Mouse (Mus musculus) heart, embryonic 12.5 days (tissue): ENCODE measurements around the gene Oaz1. TPM values are rescaled to one million over a fixed set of nuclear protein-coding genes. Genes with fewer than 3 reads are reported as not detected.

Experiments used
- ATAC-seq: fragments of 200-750 bp; cut with Nextera tagmentation; 2 replicates; pipeline ENCODE4 v1.8.0; 2017; ENCODE audit warnings: moderate TSS enrichment, moderate library complexity; ENCODE audit not compliant: insufficient number of reproducible peaks, low FRiP score
- H3K27ac ChIP-seq: fragments of 300-500 bp; sonication (generic); 2 replicates; pipeline ENCODE4 v1.5.1; 2016; ENCODE audit warnings: mild to moderate bottlenecking, moderate library complexity; ENCODE audit not compliant: poor library complexity, severe bottlenecking
- H3K27me3 ChIP-seq: fragments of 300-500 bp; sonication (generic); replicated peaks from 2 replicates; pipeline ENCODE4 v1.6.1; 2016; ENCODE audit warnings: mild to moderate bottlenecking, moderate library complexity
- H3K36me3 ChIP-seq: fragments of 300-500 bp; sonication (generic); 2 replicates; pipeline ENCODE4 v1.6.1; 2016; ENCODE audit warnings: mild to moderate bottlenecking, moderate library complexity
- H3K4me1 ChIP-seq: fragments of 300-500 bp; sonication (generic); replicated peaks from 2 replicates; pipeline ENCODE4 v1.6.1; 2016; ENCODE audit warnings: mild to moderate bottlenecking
- H3K4me2 ChIP-seq: fragments of 300-500 bp; sonication (generic); 2 replicates; pipeline ENCODE4 v1.6.1; 2016; ENCODE audit warnings: mild to moderate bottlenecking, moderate library complexity
- H3K4me3 ChIP-seq: fragments of 300-500 bp; sonication (generic); 2 replicates; pipeline ENCODE4 v1.5.1; 2016; ENCODE audit warnings: mild to moderate bottlenecking
- H3K9ac ChIP-seq: fragments of 300-500 bp; sonication (generic); 2 replicates; pipeline ENCODE4 v1.6.1; 2016; ENCODE audit warnings: mild to moderate bottlenecking, moderate library complexity
- H3K9me3 ChIP-seq: fragments of 300-500 bp; sonication (generic); replicated peaks from 2 replicates; pipeline ENCODE4 v1.6.1; 2016; ENCODE audit warnings: mild to moderate bottlenecking, moderate library complexity
- WGBS: fragments of 180-500 bp; shearing (Covaris S2); methylation state at CpG from one replicate; pipeline ENCODE4 v1.1.7; 2016; 5-methylcytosine and 5-hydroxymethylcytosine counted together
- microRNA counts: library from miRNA; unstranded; fragments of <30 nt; microRNA quantifications from one replicate; lab custom pipeline; 2017
- microRNA-seq: library from miRNA; unstranded; fragments of <30 nt; microRNA quantifications from one replicate; pipeline ENCODE4, GENCODE M21; 2017
- polyA plus RNA-seq: library from polyadenylated mRNA; unstranded; fragments of >200 nt; fragmentation: Nextera tagmentation; extraction: Ambion mirVana; gene quantifications from 2 replicates; pipeline ENCODE4 v1.2.1, GENCODE M21; 2016

The Oaz1 gene
- polyA plus RNA-seq, 1 experiment from 2014 or later = 1,577 TPM

- Histone ChIP-seq H3K9ac (0 out of 2 replicates have a peak overlapping the region, but pooled peaks have one; percentile 33), H3K27ac (no peak overlapping the region), H3K4me3 (no peak overlapping the region), H3K9me3 (no peaks in the 10 kb centered on the region), H3K4me1 (peaks cover 15% of the 10 kb centered on the region), H3K4me2 (no peak overlapping the region), H3K36me3 (no peaks in the 10 kb centered on the region), H3K27me3 (peaks cover 14% of the 10 kb centered on the region)
- 29% methylated on average over 3 of the region's 3 CpGs for WGBS
- no peak for ATAC-seq
Measured at GRCm38 (mm10) chr10:80876594-80876993, 50.1 kb downstream of the Oaz1 start.

MicroRNAs encoded within 50 kb of the gene (microRNA counts, 519-probe panel; counts per million panel counts)
- not detected for microRNA mmu-miR-1982 (lab: Ali Mortazavi, UCI)

Small RNA genes lying within 50 kb of the gene (microRNA-seq; reads per million reads assigned to microRNA genes)
- gene Mir1982 = 2.6 reads per million, percentile 3 among the genes with 10 or more reads in this experiment

Other genes starting within 250 kb of the Oaz1 start
- gene Klf16, start 249.3 kb upstream of the Oaz1 start, polyA plus RNA-seq = 7.9 and 8.5 TPM in 2 replicates
- 99.4 and 105 TPM in 2 replicates for gene Abhd17a, start 236.3 kb upstream of the Oaz1 start, polyA plus RNA-seq
- gene Scamp4, start 223.8 kb upstream of the Oaz1 start, polyA plus RNA-seq = 67.4 and 70.0 TPM in 2 replicates
- gene Adat3, start 223.8 kb upstream of the Oaz1 start, polyA plus RNA-seq = 3.5 and 4.1 TPM in 2 replicates
- 2.4 and 2.6 TPM in 2 replicates for gene Gm49322, start 220.6 kb upstream of the Oaz1 start, polyA plus RNA-seq
- 131 and 136 TPM in 2 replicates for gene Csnk1g2, start 203.8 kb upstream of the Oaz1 start, polyA plus RNA-seq
- 64.9 and 65.7 TPM in 2 replicates for gene Btbd2, start 169.6 kb upstream of the Oaz1 start, polyA plus RNA-seq
- 99.6 and 102 TPM in 2 replicates for gene Mknk2, start 148.5 kb upstream of the Oaz1 start, polyA plus RNA-seq
- 34.8 and 38.1 TPM in 2 replicates for gene Mob3a, start 124.7 kb upstream of the Oaz1 start, polyA plus RNA-seq
- gene Izumo4, start 124.5 kb upstream of the Oaz1 start, polyA plus RNA-seq = 13.2 and 18.4 TPM in 2 replicates
- gene Ap3d1, start 84.4 kb upstream of the Oaz1 start, polyA plus RNA-seq = 56.5 and 58.9 TPM in 2 replicates
- gene Dot1l, start 71.5 kb upstream of the Oaz1 start, polyA plus RNA-seq = 25.7 and 30.9 TPM in 2 replicates
- 51.2 and 58.3 TPM in 2 replicates for gene Sf3a2, start 28.5 kb upstream of the Oaz1 start, polyA plus RNA-seq
- gene Plekhj1, start 28.0 kb upstream of the Oaz1 start, polyA plus RNA-seq = 82.4 and 83.2 TPM in 2 replicates
- gene Amh, start 21.4 kb upstream of the Oaz1 start, polyA plus RNA-seq = 0.14 and 0.23 TPM in 2 replicates
- 6.1 and 6.7 TPM in 2 replicates for gene Jsrp1, start 13.2 kb upstream of the Oaz1 start, polyA plus RNA-seq
- 0.46 and 0.54 TPM in 2 replicates for gene Lingo3, start 17.4 kb downstream of the Oaz1 start, polyA plus RNA-seq
- 177 and 182 TPM in 2 replicates for gene Lsm7, start 28.6 kb downstream of the Oaz1 start, polyA plus RNA-seq
- 34.8 and 35.2 TPM in 2 replicates for gene Sppl2b, start 28.6 kb downstream of the Oaz1 start, polyA plus RNA-seq
- gene Tmprss9, start 45.2 kb downstream of the Oaz1 start, polyA plus RNA-seq = not detected in 2 replicates
- 285 and 293 TPM in 2 replicates for gene Timm13, start 74.3 kb downstream of the Oaz1 start, polyA plus RNA-seq
- 34.3 and 35.3 TPM in 2 replicates for gene Lmnb2, start 91.6 kb downstream of the Oaz1 start, polyA plus RNA-seq
- 27.8 and 29.9 TPM in 2 replicates for gene Gadd45b, start 103.4 kb downstream of the Oaz1 start, polyA plus RNA-seq
- 1.5 and 1.7 TPM in 2 replicates for gene Gng7, start 188.3 kb downstream of the Oaz1 start, polyA plus RNA-seq
- gene Diras1, start 199.0 kb downstream of the Oaz1 start, polyA plus RNA-seq = not detected in 2 replicates
- gene Slc39a3, start 210.8 kb downstream of the Oaz1 start, polyA plus RNA-seq = 7.5 and 8.7 TPM in 2 replicates
- 152 and 154 TPM in 2 replicates for gene Sgta, start 233.5 kb downstream of the Oaz1 start, polyA plus RNA-seq
- 35.5 and 36.6 TPM in 2 replicates for gene Thop1, start 243.4 kb downstream of the Oaz1 start, polyA plus RNA-seq